Mouse (Mus musculus) gastrocnemius, adult 18-20 months (tissue): Measurements from ENCODE around the gene Ccdc117. TPM values are rescaled to one million over a fixed set of nuclear protein-coding genes. Genes with fewer than 3 reads are reported as not detected.
"Not testable (repeated sequence)": the region's sequence is repeated elsewhere in the genome, so short reads cannot be mapped to it uniquely, and the experiment has no call there.

Source experiments
- DNase-seq: peaks from one replicate; pipeline ENCODE4 v3.0.0; 2021; ENCODE audit warnings: low spot score
- long read RNA-seq, 2 experiments: library from polyadenylated mRNA; stranded (forward); transcript quantifications; one replicate each; pipeline ENCODE4 v2.0.0; 2021
- total RNA-seq, 2 experiments: library from RNA; stranded (reverse); gene quantifications; 2 replicates each; pipeline ENCODE4 v1.2.3; 2021

Ccdc117 gene
- 10 to 100 TPM; 22.0 to 24.7 TPM for total RNA-seq
- long read RNA-seq, experiment 1, transcript Ccdc117-201 (5 exons, 3,372 nt), result major isoform, 58 of 60 reads
- long read RNA-seq, experiment 1, partial matches to known transcripts, result 1 of 60 reads
- long read RNA-seq, experiment 1, other reads (novel, unspliced or antisense), result 1 of 60 reads
- long read RNA-seq, experiment 2, transcript Ccdc117-201 (5 exons, 3,372 nt), result major isoform, 49 of 51 reads
- long read RNA-seq, experiment 2, partial matches to known transcripts, result 2 of 51 reads
- long read RNA-seq, experiment 2, other reads (novel, unspliced or antisense), result 0 of 51 reads

- DNase-seq, result peak; percentile 94
These were observed at the start of gene Ccdc117 for GRCm38 (mm10) chr11:5541799-5542481. Ccdc117 (minus strand) TSS chr11:5542187.

- DNase-seq, result no peak
These were observed 33.1 kb upstream of the Ccdc117 start for GRCm38 (mm10) chr11:5575046-5575445.

- no peak for DNase-seq
These were observed 31.8 kb upstream of the Ccdc117 start for GRCm38 (mm10) chr11:5573821-5574220.

GRCm38 (mm10) chr11:5571856-5572255 is 29.9 kb upstream of the Ccdc117 start:
- no peak for DNase-seq

GRCm38 (mm10) chr11:5569474-5569873 is 27.5 kb upstream of the Ccdc117 start, which contains the start of gene Ankrd36:
Ankrd36 (plus strand) TSS chr11:5569684.
- DNase-seq, result no peak

GRCm38 (mm10) chr11:5568082-5568481 is 26.1 kb upstream of the Ccdc117 start:
- no peak for DNase-seq

GRCm38 (mm10) chr11:5567654-5568053 is 25.7 kb upstream of the Ccdc117 start:
- no peak for DNase-seq

- no peak for DNase-seq
These were observed 24.5 kb upstream of the Ccdc117 start for GRCm38 (mm10) chr11:5566506-5566905.

- DNase-seq, result no peak
These were observed 23.6 kb upstream of the Ccdc117 start for GRCm38 (mm10) chr11:5565596-5565995.

GRCm38 (mm10) chr11:5563898-5564297 is 21.9 kb upstream of the Ccdc117 start:
- no peak for DNase-seq

- DNase-seq, result no peak
These were observed 20.8 kb upstream of the Ccdc117 start for GRCm38 (mm10) chr11:5562625-5563268.

GRCm38 (mm10) chr11:5560273-5560672 is 18.3 kb upstream of the Ccdc117 start:
- DNase-seq, result no peak

- no peak for DNase-seq
These were observed 9.9 kb upstream of the Ccdc117 start for GRCm38 (mm10) chr11:5551931-5552330.

GRCm38 (mm10) chr11:5551430-5551829 is 9.4 kb upstream of the Ccdc117 start:
- DNase-seq, result no peak

GRCm38 (mm10) chr11:5546693-5547092 is 4.7 kb upstream of the Ccdc117 start:
- DNase-seq, result no peak

- no peak for DNase-seq
These were observed 3.5 kb upstream of the Ccdc117 start for GRCm38 (mm10) chr11:5545457-5545856.

GRCm38 (mm10) chr11:5544709-5545108 is 2.7 kb upstream of the Ccdc117 start:
- not testable (repeated sequence) for DNase-seq

- DNase-seq, result no peak
These were observed 1.3 kb upstream of the Ccdc117 start for GRCm38 (mm10) chr11:5543281-5543680.

- no peak for DNase-seq
These were observed 647 bp upstream of the Ccdc117 start for GRCm38 (mm10) chr11:5542482-5543185.

GRCm38 (mm10) chr11:5541230-5541798 is 673 bp downstream of the Ccdc117 start:
- no peak for DNase-seq

GRCm38 (mm10) chr11:5540331-5540730 is 1.7 kb downstream of the Ccdc117 start:
- no peak for DNase-seq
